Mouse (Mus musculus) G1E (cell line): ENCODE results near the gene Aagab. TPM values are rescaled to one million over a fixed set of nuclear protein-coding genes. Genes with fewer than 3 reads are reported as not detected.

ENCODE experiments used
- ATAC-seq: 2 replicates; pipeline ENCODE4 v1.8.0; 2016; ENCODE audit warnings: mild to moderate bottlenecking; ENCODE audit not compliant: insufficient number of reproducible peaks, poor library complexity, low FRiP score, severe bottlenecking; ENCODE audit errors: extremely low read depth
- DNase-seq: peaks from one replicate; pipeline ENCODE4 v3.0.0; 2012; ENCODE audit warnings: low spot score
- H3K27me3 ChIP-seq: 2 replicates; pipeline ENCODE4 v1.6.1; 2012; ENCODE audit warnings: mild to moderate bottlenecking, low read length, inconsistent platforms; ENCODE audit not compliant: insufficient read depth
- H3K36me3 ChIP-seq: replicated peaks from 2 replicates; pipeline ENCODE3; 2012; ENCODE audit warnings: mild to moderate bottlenecking, inconsistent platforms
- H3K4me1 ChIP-seq: 2 replicates; pipeline ENCODE4 v1.6.1; 2012; ENCODE audit warnings: low read depth, low read length, inconsistent platforms, mixed read lengths; ENCODE audit not compliant: insufficient read depth
- H3K4me3 ChIP-seq: 2 replicates; pipeline ENCODE4 v1.5.1; 2012; ENCODE audit warnings: low read depth, mild to moderate bottlenecking, inconsistent platforms, low read length, moderate library complexity, mixed read lengths
- H3K9me3 ChIP-seq: replicated peaks from 2 replicates; pipeline ENCODE4 v1.6.1; 2012; ENCODE audit warnings: inconsistent platforms
- CTCF ChIP-seq: IDR thresholded peaks from 2 replicates; pipeline ENCODE4 v1.5.1; 2012; ENCODE audit warnings: low read depth, low read length, inconsistent platforms, mixed read lengths
- GATA1 ChIP-seq: IDR thresholded peaks from 2 replicates; pipeline ENCODE4 v1.6.1; 2012; ENCODE audit warnings: borderline replicate concordance, low read length, inconsistent platforms, mixed read lengths
- GATA2 ChIP-seq: IDR thresholded peaks from 2 replicates; pipeline ENCODE4 v1.6.1; 2012; ENCODE audit warnings: low read depth, low read length, inconsistent platforms, borderline replicate concordance
- POLR2AphosphoS5 ChIP-seq: IDR thresholded peaks from 2 replicates; pipeline ENCODE4 v1.6.1; 2012; ENCODE audit warnings: low read depth, low read length, inconsistent platforms; ENCODE audit not compliant: insufficient replicate concordance
- TAL1 ChIP-seq: conservative IDR thresholded peaks from 2 replicates; pipeline ENCODE4 v1.6.1; 2012; ENCODE audit warnings: low read depth, low read length, inconsistent platforms, mixed read lengths
- polyA plus RNA-seq: library from polyadenylated mRNA; stranded (reverse); fragments of >175 nt; gene quantifications from 2 replicates; pipeline ENCODE4 v1.2.3, GENCODE M21; 2012
- total RNA-seq, 2 experiments: library from RNA; stranded (forward) in 1 of 2; stranded (reverse) in 1 of 2; fragments of 200-1000 nt in 1 of 2; fragments of >200 nt in 1 of 2; fragmentation: Nextera tagmentation in 1 of 2; gene quantifications; 2 replicates each; pipeline ENCODE4 v1.2.3; 2014 to 2017

Gene Aagab
- total and polyA plus RNA-seq, 3 experiments: 5.0 to 27.5 (median 16.9) TPM

- no peak for DNase-seq
- no peaks in the 10 kb centered on the region for H3K4me1 ChIP-seq
- ATAC-seq: no peak
- H3K9me3 ChIP-seq: no peaks in the 10 kb centered on the region
- H3K4me3 ChIP-seq: no peak overlapping the region
- TF ChIP-seq GATA2 (no peak), CTCF (no peak), GATA1 (no peak), TAL1 (no peak), POLR2AphosphoS5 (no peak)
- peaks cover 26% of the 10 kb centered on the region for H3K36me3 ChIP-seq
- H3K27me3 ChIP-seq: peaks cover 53% of the 10 kb centered on the region
These were observed 52.6 kb downstream of the Aagab start for GRCm38 (mm10) chr9:63655092-63655491.

- no peak overlapping the region for H3K4me3 ChIP-seq
- DNase-seq (no peak), ATAC-seq (no peak)
- peaks cover 46% of the 10 kb centered on the region for H3K27me3 ChIP-seq
- TF ChIP-seq TAL1 (no peak), GATA2 (no peak), POLR2AphosphoS5 (no peak), CTCF (no peak)
- peaks cover 20% of the 10 kb centered on the region for H3K36me3 ChIP-seq
- no peaks in the 10 kb centered on the region for H3K4me1 ChIP-seq
- no peaks in the 10 kb centered on the region for H3K9me3 ChIP-seq
These were observed 54.7 kb downstream of the Aagab start for GRCm38 (mm10) chr9:63657167-63657566.

- H3K36me3 ChIP-seq: peaks cover 12% of the 10 kb centered on the region
- DNase-seq: no peak
- TF ChIP-seq GATA2: no peak
- no peak for TF ChIP-seq GATA1
- TF ChIP-seq POLR2AphosphoS5: no peak
- TF ChIP-seq TAL1: no peak
- TF ChIP-seq CTCF: no peak
These were observed 56.0 kb downstream of the Aagab start for GRCm38 (mm10) chr9:63658436-63658835.

GRCm38 (mm10) chr9:63658970-63659371, 56.5 kb downstream of the Aagab start:
- Histone ChIP-seq H3K36me3 (peaks cover 13% of the 10 kb centered on the region), H3K9me3 (no peaks in the 10 kb centered on the region), H3K27me3 (peaks cover 46% of the 10 kb centered on the region), H3K4me3 (no peak overlapping the region), H3K4me1 (no peaks in the 10 kb centered on the region)
- TF ChIP-seq TAL1: no peak
- TF ChIP-seq POLR2AphosphoS5: no peak
- TF ChIP-seq GATA1: no peak
- no peak for TF ChIP-seq GATA2
- TF ChIP-seq CTCF: no peak
- DNase-seq: no peak
- ATAC-seq: no peak

More at GRCm38 (mm10) chr9:63658436-63658835, 56.0 kb downstream of the Aagab start:
- Histone ChIP-seq H3K9me3 (no peaks in the 10 kb centered on the region), H3K4me1 (no peaks in the 10 kb centered on the region), H3K27me3 (peaks cover 45% of the 10 kb centered on the region), H3K4me3 (no peak overlapping the region)
- ATAC-seq: no peak

- no peak for ATAC-seq
- peaks cover 41% of the 10 kb centered on the region for H3K27me3 ChIP-seq
- H3K4me3 ChIP-seq: no peak overlapping the region
- DNase-seq: no peak
- H3K9me3 ChIP-seq: no peaks in the 10 kb centered on the region
- TF ChIP-seq GATA2 (no peak), GATA1 (no peak), POLR2AphosphoS5 (no peak), TAL1 (no peak), CTCF (no peak)
- H3K4me1 ChIP-seq: no peaks in the 10 kb centered on the region
- H3K36me3 ChIP-seq: peaks cover 8% of the 10 kb centered on the region
These were observed 57.6 kb downstream of the Aagab start for GRCm38 (mm10) chr9:63660061-63660460.

- no peaks in the 10 kb centered on the region for H3K9me3 ChIP-seq
- no peak overlapping the region for H3K4me3 ChIP-seq
- peaks cover 3% of the 10 kb centered on the region for H3K36me3 ChIP-seq
- ATAC-seq (no peak), DNase-seq (no peak)
- no peak for TF ChIP-seq POLR2AphosphoS5
- no peak for TF ChIP-seq TAL1
- TF ChIP-seq CTCF: no peak
- TF ChIP-seq GATA2: no peak
- TF ChIP-seq GATA1: no peak
- H3K27me3 ChIP-seq: peaks cover 36% of the 10 kb centered on the region
- H3K4me1 ChIP-seq: no peaks in the 10 kb centered on the region
These were observed 58.2 kb downstream of the Aagab start for GRCm38 (mm10) chr9:63660691-63661090.
